Mouse (Mus musculus) liver, adult (tissue): ENCODE results near the gene Nr5a2.

Experiments used
- GATA4 ChIP-seq: IDR thresholded peaks from 2 replicates; pipeline ENCODE4 v1.6.1; 2014; ENCODE audit warnings: mild to moderate bottlenecking, low read length; ENCODE audit not compliant: insufficient replicate concordance

The Nr5a2 gene

GRCm38 (mm10) chr1:136960428-136961012 is at the start of gene Nr5a2:
Nr5a2 (minus strand) TSS chr1:136960448.
- TF ChIP-seq GATA4 = peak; percentile 99

DNA sequence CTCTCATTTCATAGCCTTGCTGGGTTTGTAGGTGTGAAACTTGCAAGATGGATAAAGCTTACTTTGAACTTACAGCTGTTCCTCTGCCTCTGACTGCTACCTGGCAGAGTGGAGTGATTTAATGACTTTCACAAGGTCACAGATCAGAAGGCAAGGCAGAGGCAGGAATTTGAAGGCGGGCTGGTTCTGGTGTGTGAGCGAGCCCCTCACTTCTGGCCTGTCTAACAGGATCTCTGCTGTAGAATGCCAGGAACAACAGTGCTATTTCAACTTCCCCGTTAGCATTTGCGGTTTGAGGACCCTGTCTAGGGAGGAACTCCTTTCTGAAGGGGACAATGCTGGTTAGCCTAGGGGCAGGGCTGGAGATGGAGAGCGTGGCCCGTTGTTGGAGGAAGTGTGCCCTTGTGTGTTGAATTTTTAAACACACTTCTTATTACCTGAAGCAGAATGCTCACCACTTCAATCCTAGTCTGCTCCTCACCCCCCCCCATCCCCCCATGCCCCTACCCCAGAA is 48.5 kb upstream of the Nr5a2 start:
- TF ChIP-seq GATA4 = no peak

DNA sequence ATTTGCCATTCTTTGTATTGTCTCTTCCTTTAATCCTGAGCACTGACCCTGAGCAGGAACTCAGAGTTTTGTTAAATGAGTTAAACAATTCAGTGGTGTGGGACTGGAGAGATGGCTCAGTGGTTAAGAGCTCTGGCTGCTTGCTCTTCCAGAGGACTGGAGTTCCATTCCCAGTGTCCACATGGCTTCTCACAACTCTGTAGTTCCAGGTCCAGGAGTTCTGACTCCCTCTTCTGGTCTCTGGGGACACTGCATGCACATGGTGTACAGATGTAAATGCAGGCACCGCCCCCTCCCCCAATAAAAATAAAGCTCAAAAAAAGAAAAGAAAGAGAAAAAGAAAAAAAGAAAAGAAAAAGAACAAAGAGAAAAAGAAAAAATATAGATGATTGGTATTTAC is 43.6 kb upstream of the Nr5a2 start:
- TF ChIP-seq GATA4 = no peak

DNA sequence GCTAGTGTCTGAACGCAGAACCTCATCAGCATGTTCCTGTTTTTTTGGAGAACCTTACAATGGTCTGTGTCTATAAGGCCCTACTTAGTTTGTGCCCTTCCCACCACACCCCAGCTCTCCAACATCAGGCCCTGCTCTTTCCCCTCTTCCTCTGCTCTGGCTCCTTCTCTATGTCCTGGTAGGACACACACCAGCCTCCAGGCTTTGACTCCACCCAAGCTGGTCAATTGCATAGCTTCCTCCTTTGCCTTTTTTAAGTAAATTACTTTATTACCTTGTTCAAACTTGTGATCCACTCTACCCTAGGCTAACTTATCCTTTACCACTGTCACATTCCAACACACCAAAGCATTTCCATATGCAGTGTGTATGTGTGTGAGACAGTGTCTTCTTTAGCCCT is 42.9 kb upstream of the Nr5a2 start:
- TF ChIP-seq GATA4 = no peak

DNA sequence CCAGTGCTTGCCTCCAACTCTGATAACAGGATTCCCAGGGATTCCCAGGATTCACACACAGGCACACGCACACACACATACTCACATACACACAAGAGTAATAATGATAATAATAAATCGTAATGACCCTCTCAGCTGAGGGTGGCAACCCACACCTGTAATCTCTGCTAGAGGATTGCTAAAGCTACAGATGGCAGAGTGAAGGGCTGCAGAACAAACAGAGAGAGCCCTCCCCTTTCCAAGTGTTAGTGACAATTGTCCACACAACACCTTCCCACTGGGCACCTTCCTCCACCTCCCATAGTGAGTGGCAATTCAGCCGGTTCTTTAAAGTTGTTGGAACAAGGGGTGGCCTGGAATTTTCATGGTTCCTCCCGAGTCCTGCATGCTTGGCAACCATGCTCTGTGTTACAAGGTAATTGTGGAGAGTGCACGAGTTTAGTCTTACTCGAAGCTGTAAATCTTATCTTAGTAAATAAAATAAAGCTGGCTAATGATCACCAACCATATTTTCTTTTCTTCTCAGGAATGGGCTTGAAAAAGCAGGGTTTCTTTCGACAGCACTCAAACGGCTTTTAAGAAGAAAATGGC is 31.6 kb upstream of the Nr5a2 start:
- no peak for TF ChIP-seq GATA4

DNA sequence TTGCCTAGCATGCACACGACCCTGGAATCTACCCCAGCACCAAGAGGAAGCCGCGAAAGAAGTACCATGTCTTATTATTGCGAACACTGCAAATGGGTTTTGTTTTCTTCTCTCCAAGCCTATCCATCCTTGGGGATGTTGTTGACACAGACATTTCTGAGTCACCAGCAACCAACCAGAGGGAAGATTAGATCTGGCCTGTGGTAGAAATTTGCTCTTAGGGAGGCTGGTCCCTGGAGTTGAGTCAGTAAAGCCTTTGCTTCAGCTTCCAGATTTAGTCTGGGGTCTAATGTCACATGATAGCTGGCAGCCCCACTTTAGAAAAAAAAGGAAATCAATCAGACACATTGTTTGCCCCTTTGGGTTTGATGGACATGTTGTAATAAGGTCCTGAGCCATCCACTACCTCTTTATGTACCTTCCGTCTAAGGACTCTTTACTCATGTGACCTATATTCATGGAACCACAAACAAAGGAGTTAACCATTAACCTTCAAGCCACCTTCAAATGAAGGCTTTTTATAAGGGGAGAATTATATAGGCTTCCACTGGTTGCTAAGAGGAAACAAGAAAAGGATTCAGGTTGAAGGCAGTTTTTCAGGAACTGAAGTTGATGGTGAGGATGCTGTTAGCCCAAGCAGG is 20.1 kb upstream of the Nr5a2 start:
- TF ChIP-seq GATA4 = no peak

DNA sequence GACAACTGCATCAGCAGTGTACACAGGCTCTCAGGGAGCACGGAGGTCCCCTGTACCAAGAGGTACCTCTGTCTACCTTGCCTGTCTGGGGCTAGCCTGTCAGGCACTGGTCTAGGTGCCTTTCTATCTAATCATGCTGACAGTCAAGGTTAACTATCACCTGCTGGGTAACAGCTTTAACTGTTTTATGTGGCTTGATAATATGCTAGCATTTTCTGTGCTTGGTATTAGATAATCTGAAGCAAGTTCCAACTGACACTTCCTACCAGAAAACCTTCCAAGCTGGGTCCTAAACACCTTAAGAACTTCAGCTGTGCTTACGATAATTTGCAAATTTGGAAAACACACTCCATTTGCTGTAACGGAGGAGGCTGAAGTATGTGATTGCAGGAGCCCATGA is 17.6 kb upstream of the Nr5a2 start:
- no peak for TF ChIP-seq GATA4

GRCm38 (mm10) chr1:136974040-136974439 is 13.8 kb upstream of the Nr5a2 start:
- TF ChIP-seq GATA4 = no peak

GRCm38 (mm10) chr1:136973016-136973415 is 12.8 kb upstream of the Nr5a2 start:
- TF ChIP-seq GATA4 = no peak

DNA sequence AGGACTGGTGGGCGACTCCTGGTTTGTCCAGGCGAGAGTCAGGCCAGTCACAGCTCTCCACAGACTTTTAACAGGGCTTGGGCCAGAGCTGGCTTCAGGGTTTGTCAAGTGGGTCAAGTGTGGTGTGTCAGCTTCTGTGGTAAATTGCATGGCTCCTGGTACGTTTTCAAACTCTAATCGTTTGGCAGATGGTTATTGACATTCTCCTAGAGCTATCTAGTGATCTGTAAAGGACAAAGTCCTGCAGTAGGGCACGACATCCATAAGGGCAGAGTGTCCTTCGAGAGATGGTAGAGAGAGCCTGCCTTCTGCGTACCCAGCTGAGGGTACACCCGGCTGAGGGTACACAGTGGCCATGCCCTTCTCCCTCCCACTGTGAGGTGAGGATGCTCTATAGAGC is 10.7 kb upstream of the Nr5a2 start:
- peak; percentile 78; the same call in 1 of the 2 replicates for TF ChIP-seq GATA4

DNA sequence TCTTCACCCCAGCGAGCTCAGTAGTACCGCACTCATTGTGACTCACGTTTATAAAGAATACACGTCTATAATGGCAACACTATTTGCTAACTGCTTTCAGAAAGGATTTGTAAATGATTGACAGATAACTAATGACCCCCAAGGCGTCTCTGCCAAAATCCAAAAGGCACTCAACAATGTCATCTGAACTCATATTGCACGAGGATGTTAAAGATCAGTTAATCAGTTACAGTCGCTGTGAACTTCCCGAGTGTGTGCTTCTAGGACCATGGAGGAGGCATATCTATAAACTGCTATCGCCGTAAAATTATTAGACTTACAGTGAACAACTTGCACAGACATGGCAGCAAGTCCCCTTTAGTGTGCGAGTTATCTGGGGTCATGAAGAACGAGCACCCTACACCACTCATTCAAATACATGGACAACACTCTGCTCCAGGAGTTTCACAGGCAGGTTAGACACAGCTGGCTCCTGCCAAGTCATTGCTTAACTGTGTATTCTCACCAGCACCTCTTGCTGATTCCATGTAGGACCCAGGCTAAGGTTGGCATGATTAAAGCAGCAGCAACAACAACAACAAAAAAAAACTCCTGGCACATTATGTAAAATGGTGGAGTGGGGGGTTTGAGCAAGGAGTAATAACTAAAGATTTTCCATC is 6.6 kb upstream of the Nr5a2 start:
- no peak for TF ChIP-seq GATA4

DNA sequence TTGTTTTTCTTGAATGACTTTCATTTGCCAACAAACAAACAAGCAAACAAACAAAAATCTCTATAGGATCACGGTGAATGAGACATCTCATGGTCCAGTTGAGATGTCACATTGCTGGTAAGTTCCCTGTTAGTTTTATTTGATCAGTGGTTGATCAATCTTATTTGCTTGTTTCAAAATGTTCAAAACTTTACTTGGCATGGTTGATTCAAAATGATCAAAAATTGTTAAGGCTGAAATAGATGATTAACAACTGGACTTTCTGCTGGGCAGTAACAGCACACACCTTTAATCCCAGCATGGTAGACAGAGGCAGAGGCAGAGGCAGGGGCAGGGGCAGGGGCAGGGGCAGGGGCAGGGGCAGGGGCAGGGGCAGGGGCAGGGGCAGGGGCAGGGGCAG is 757 bp downstream of the Nr5a2 start:
- no peak for TF ChIP-seq GATA4

- no peak for TF ChIP-seq GATA4
Measured at GRCm38 (mm10) chr1:136958666-136959065, 1.6 kb downstream of the Nr5a2 start.

- TF ChIP-seq GATA4 = no peak
Measured at GRCm38 (mm10) chr1:136958185-136958584, 2.1 kb downstream of the Nr5a2 start.

DNA sequence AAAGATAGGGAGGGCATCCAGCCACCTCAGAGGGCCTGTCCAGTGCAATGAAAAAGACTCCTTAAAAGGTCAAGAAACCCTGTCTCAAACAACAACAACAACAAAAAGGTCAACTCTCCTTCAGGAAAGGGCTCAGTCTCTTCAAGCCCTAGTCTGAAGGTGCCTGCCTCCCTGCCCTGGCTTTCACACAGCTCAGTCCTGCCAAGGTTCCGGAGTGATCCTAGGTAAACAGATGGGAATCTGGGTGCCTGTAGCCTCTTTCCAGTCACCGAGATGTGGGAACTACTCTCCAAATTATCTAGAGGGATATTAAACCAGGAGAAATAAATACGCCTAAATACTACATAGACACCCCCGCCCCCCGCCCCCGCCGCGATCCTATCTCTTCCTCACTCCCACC is 2.6 kb downstream of the Nr5a2 start:
- TF ChIP-seq GATA4 = no peak

- no peak for TF ChIP-seq GATA4
Measured at GRCm38 (mm10) chr1:136954108-136954494, 6.1 kb downstream of the Nr5a2 start.
